ENCODE assay signal across 25 mouse cellular contexts in the genomic region with DNA sequence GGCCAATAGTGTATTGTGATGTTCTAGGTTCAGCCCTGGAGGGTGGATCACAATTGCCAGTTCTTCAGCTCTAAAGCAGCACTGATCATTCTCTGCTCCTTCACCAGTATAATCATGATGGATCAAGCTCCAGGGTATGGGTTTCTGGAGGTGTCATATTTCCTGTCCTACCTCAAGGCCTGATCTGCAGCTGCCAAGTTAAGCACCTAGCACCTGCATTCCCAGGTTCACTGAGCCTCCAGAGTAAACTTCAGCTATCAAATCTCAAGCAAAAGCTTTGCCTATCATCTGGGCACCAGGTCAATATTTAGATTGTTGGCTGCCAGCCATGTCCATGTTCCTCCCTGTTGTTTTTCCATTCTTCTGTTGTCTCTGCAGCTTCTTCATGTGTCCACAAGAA.
DNase-seq lines count a peak whose midpoint lies in the region; ATAC-seq and TF ChIP-seq lines count a peak whose summit lies in the region.
"Had no signal": no experiment of that assay in that cellular context is flagged by ENCODE, and none has a peak within 500 bp of the region (broad histone marks: within the 10 kb centered on the region; RNA-seq: fewer than 3 reads in every experiment).

No protein-coding gene starts in this region.

- no peak for DNase-seq in cerebellum, adult 8-10 months
- peak; percentile 25 to 27 for DNase-seq in cerebellum, postnatal 25 days
- DNase-seq in cerebellum, postnatal 4 days (ENCODE audit: low spot score in 2 of 2) = no peak
- peak; percentile 6 for DNase-seq in brain, adult 2 months (ENCODE audit: low read depth, low spot score)
- DNase-seq in stomach, postnatal 0 days (ENCODE audit: low spot score) = peak; percentile 22
- DNase-seq in lung, adult 18-20 months = no peak
- DNase-seq: adrenal gland, adult 8-10 months; adrenal gland, postnatal 25 days; embryo, embryonic 11 days; gastrocnemius, postnatal 25 days; heart, adult 18-20 months; heart, postnatal 10 days; heart, postnatal 4 days had no signal

- no peak overlapping the region for H3K27ac ChIP-seq in stomach, postnatal 0 days (replicated peaks)
- H3K27ac ChIP-seq: embryonic facial prominence, embryonic 10.5 days; embryonic facial prominence, embryonic 13.5 days; forebrain, embryonic 12.5 days; forebrain, embryonic 15.5 days; heart, embryonic 15.5 days; hindbrain, embryonic 14.5 days; hindbrain, postnatal 0 days had no signal

- peak; percentile 31; the same call in 1 of the 2 replicates for ATAC-seq in cerebellum, adult (ENCODE audit: insufficient number of reproducible peaks, low FRiP score, low TSS enrichment)
- no peak for ATAC-seq in stomach, postnatal 0 days (ENCODE audit: low FRiP score, low TSS enrichment)
- ATAC-seq: activated CD4-positive, CD25-positive, alpha-beta regulatory T cell, adult 4 months; forebrain, embryonic 15.5 days; hindbrain, postnatal 0 days; inflammation-experienced regulatory T-cells, adult 6 months had no signal

- H3K9me3 ChIP-seq in stomach, postnatal 0 days (ENCODE audit: control insufficient read depth, low read length) = no peaks in the 10 kb centered on the region
- H3K9me3 ChIP-seq: embryonic facial prominence, embryonic 10.5 days; embryonic facial prominence, embryonic 13.5 days; forebrain, embryonic 12.5 days; forebrain, embryonic 15.5 days; heart, embryonic 12.5 days; heart, embryonic 15.5 days had no signal

- TF ChIP-seq CTCF in stomach, postnatal 0 days (IDR thresholded peaks at IDR 0.05; ENCODE audit: low read depth) = no peak

- H3K4me3 ChIP-seq in stomach, postnatal 0 days (ENCODE audit: low read depth, low read length) = no peak overlapping the region
- H3K4me3 ChIP-seq: embryonic facial prominence, embryonic 10.5 days; embryonic facial prominence, embryonic 13.5 days; erythroblast, embryonic 14.5 days; forebrain, embryonic 12.5 days; forebrain, embryonic 15.5 days; heart, embryonic 12.5 days; heart, embryonic 15.5 days had no signal

- H3K36me3 ChIP-seq in stomach, postnatal 0 days (ENCODE audit: control insufficient read depth, insufficient read depth, low read length) = no peaks in the 10 kb centered on the region
- H3K36me3 ChIP-seq: embryonic facial prominence, embryonic 10.5 days; embryonic facial prominence, embryonic 13.5 days; forebrain, embryonic 12.5 days; forebrain, embryonic 15.5 days; heart, embryonic 12.5 days; heart, embryonic 15.5 days had no signal

- no peak for TF ChIP-seq EP300 in stomach, postnatal 0 days (optimal IDR thresholded peaks at IDR 0.05)

- no peak overlapping the region for H3K9ac ChIP-seq in stomach, postnatal 0 days (ENCODE audit: low read length)
- H3K9ac ChIP-seq: embryonic facial prominence, embryonic 13.5 days; forebrain, embryonic 12.5 days; forebrain, embryonic 15.5 days; heart, embryonic 12.5 days; heart, embryonic 15.5 days; hindbrain, embryonic 14.5 days had no signal

- H3K27me3 ChIP-seq in stomach, postnatal 0 days (ENCODE audit: control insufficient read depth, insufficient read depth, low read length) = no peaks in the 10 kb centered on the region
- H3K27me3 ChIP-seq: embryonic facial prominence, embryonic 13.5 days; forebrain, embryonic 12.5 days; forebrain, embryonic 15.5 days; heart, embryonic 12.5 days; heart, embryonic 15.5 days had no signal

- H3K4me2 ChIP-seq in stomach, postnatal 0 days (replicated peaks; ENCODE audit: low read depth) = no peak overlapping the region
- H3K4me2 ChIP-seq: embryonic facial prominence, embryonic 13.5 days; forebrain, embryonic 12.5 days; forebrain, embryonic 15.5 days; heart, embryonic 12.5 days; heart, embryonic 15.5 days; hindbrain, embryonic 14.5 days had no signal

- no peaks in the 10 kb centered on the region for H3K4me1 ChIP-seq in stomach, postnatal 0 days (replicated peaks; ENCODE audit: control insufficient read depth, insufficient read depth)
- H3K4me1 ChIP-seq: embryonic facial prominence, embryonic 10.5 days; embryonic facial prominence, embryonic 13.5 days; heart, embryonic 12.5 days; heart, embryonic 15.5 days had no signal

Comparison
In these comparisons a context has a peak if more than half of its experiments do, and no peak if none do; other contexts are left out.
1. DNase-seq: peak in cerebellum, postnatal 25 days (2 of 2), brain, adult 2 months (single experiment) and stomach, postnatal 0 days (single experiment); none in cerebellum, adult 8-10 months (single experiment), cerebellum, postnatal 4 days (0 of 2) and lung, adult 18-20 months (0 of 2).